Mouse (Mus musculus): ENCODE measurements around the gene Dclk1. TPM values are rescaled to one million over a fixed set of nuclear protein-coding genes. Genes with fewer than 3 reads are reported as not detected.

Dclk1 gene
- total RNA-seq, 2 experiments from 2014 or later: 871 to 963 TPM

DNA sequence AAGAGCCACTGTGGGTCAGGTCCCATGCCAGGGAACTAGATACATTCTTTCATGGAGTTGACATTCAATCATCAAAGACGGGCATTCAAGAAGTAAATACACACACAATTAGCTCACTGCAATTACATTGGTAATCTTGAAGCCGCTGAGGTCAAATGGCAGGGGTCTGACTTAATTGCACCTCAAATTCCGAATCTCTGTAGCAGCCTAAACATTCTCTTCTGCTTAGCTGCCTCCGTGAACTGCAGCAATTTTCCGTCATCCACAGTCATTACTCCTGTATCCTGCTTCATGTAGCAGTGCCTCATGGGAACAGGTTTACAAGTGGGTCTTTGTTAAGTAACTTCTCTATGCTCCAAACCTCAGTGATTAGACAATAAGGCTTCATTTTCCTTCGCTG is 249.9 kb downstream of the Dclk1 start:
- H3K27ac ChIP-seq: peak overlapping the region; percentile 1; the same call in 1 of the 2 replicates
- TF ChIP-seq CTCF (IDR thresholded peaks at IDR 0.05): no peak
- no peak overlapping the region for H3K4me3 ChIP-seq
- DNase-seq (ENCODE audit: extremely low spot score in 1 of 2, low spot score in 2 of 2): no peak
- intact Hi-C loops (cut with DNase I): loop anchor here (5.0 kb wide), 1 partner anchor 120 kb away; no protein-coding TSS in a partner anchor

GRCm38 (mm10) chr3:55494348-55494747 is 252.2 kb downstream of the Dclk1 start:
- intact Hi-C loops (cut with DNase I): loop anchor here (5.0 kb wide), 1 partner anchor 122 kb away; no protein-coding TSS in a partner anchor
- no peak for DNase-seq (ENCODE audit: extremely low spot score in 1 of 2, low spot score in 2 of 2)
- H3K4me3 ChIP-seq: no peak overlapping the region
- peak; percentile 68 for TF ChIP-seq CTCF (IDR thresholded peaks at IDR 0.05)
- H3K27ac ChIP-seq: no peak overlapping the region

DNA sequence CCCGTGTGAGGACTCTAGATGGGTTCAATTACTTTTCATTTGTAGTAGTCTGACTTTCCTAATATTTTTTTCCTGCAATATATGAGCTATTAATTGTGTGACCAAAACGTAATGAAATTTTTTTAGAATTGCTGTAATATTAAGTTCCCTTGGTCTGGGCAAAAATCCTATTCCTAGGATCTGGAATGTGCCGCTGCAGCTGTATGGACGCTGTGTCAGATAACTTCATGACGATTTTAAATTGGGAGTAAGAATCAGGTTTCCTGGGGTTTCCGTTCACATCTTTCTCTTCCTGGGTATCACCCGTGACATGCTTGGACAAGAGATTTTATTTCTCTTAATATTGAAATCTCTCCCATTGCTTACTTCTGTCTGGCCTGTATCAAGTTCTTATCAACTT is 253.1 kb downstream of the Dclk1 start:
- intact Hi-C loops (cut with DNase I): no loop called here
- TF ChIP-seq CTCF (IDR thresholded peaks at IDR 0.05): no peak
- Histone ChIP-seq H3K4me3 (no peak overlapping the region), H3K27ac (no peak overlapping the region)
- DNase-seq (ENCODE audit: extremely low spot score in 1 of 2, low spot score in 2 of 2): no peak

DNA sequence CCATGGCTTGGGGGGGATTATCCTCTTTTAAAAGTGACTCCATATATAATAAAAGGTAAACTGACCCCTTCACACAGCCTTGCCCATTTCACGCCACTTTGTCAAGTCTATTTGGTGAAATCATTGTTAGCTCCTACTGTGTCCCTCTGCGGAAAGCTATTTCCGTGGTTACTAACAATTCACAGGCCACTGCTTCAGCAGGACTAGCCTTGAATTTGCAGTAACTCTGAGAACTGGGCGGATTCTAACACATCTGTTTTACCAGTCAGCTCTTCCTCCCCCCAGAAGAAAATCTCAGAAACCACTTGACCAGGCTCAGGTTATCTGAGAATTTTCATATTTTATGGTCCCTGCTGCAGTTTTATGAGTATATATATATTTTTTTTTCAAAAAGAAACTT is 253.7 kb downstream of the Dclk1 start:
- no peak overlapping the region for H3K27ac ChIP-seq
- intact Hi-C loops (cut with DNase I): no loop called here
- no peak overlapping the region for H3K4me3 ChIP-seq
- DNase-seq (ENCODE audit: extremely low spot score in 1 of 2, low spot score in 2 of 2): no peak
- TF ChIP-seq CTCF (IDR thresholded peaks at IDR 0.05): no peak

GRCm38 (mm10) chr3:55496462-55496941 is 254.3 kb downstream of the Dclk1 start:
- DNase-seq (ENCODE audit: extremely low spot score in 1 of 2, low spot score in 2 of 2): no peak
- TF ChIP-seq CTCF (IDR thresholded peaks at IDR 0.05): no peak
- intact Hi-C loops (cut with DNase I): no loop called here
- H3K27ac ChIP-seq: no peak overlapping the region
- H3K4me3 ChIP-seq: no peak overlapping the region

GRCm38 (mm10) chr3:55499298-55499697 is 257.1 kb downstream of the Dclk1 start:
- intact Hi-C loops (cut with DNase I): no loop called here
- H3K4me3 ChIP-seq: no peak overlapping the region
- no peak for DNase-seq (ENCODE audit: extremely low spot score in 1 of 2, low spot score in 2 of 2)
- H3K27ac ChIP-seq: no peak overlapping the region
- TF ChIP-seq CTCF (IDR thresholded peaks at IDR 0.05): no peak

GRCm38 (mm10) chr3:55510198-55510597 is 268.0 kb downstream of the Dclk1 start:
- intact Hi-C loops (cut with DNase I): loop anchor here (10.0 kb wide), 1 partner anchor 1695 kb away; no protein-coding TSS in a partner anchor
- H3K4me3 ChIP-seq: no peak overlapping the region
- no peak for TF ChIP-seq CTCF (IDR thresholded peaks at IDR 0.05)
- no peak for DNase-seq (ENCODE audit: extremely low spot score in 1 of 2, low spot score in 2 of 2)
- H3K27ac ChIP-seq: peak overlapping the region; percentile 50

DNA sequence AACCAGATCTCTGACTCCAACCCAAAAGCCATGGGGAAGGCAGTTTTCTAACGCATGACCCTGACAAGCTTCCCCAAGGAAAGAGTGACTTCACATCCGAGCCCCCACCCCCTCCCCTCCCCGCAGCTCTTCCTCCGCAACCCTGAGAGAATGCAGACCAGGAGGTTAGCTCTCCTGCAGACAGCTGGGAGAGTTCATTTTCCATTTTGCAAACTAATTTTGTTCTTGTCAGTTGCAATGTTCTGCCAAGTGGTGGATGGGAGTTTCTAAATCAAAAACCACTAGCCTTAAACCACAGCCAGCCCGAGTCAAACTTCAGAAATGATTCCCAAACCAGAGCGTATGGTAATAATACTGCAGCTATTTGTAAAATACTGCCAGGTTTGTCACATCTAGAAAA is 269.5 kb downstream of the Dclk1 start:
- TF ChIP-seq CTCF (IDR thresholded peaks at IDR 0.05): no peak

DNA sequence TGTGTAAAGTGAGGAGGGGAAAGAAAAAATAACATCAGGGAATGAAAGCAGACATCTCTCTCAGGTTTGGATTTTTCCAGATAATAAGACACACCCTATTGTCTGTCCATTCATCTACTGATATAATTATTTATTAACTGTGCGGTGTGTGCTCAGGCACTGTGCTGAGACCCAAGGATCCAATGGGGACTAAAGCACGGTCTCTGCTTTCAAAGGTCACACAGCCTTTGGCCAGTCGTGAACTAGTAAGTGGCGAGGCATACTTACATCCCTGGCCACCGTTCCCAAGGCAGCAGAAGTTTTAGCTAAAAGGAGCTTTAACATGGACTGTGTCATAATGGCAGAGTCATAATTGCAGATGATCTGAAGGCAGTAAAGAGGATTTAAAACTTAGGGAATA is 273.8 kb downstream of the Dclk1 start:
- intact Hi-C loops (cut with DNase I): loop anchor here (10.0 kb wide), 1 partner anchor 1689 kb away; no protein-coding TSS in a partner anchor
- no peak overlapping the region for H3K27ac ChIP-seq
- DNase-seq (ENCODE audit: extremely low spot score in 1 of 2, low spot score in 2 of 2): no peak

More for the DNA sequence above, 269.5 kb downstream of the Dclk1 start:
- Histone ChIP-seq H3K27ac (peak overlapping the region; percentile 50; the same call in 1 of the 2 replicates), H3K4me3 (no peak overlapping the region)
- intact Hi-C loops (cut with DNase I): loop anchor here (10.0 kb wide), 1 partner anchor 1693 kb away; no protein-coding TSS in a partner anchor
- no peak for DNase-seq (ENCODE audit: extremely low spot score in 1 of 2, low spot score in 2 of 2)

GRCm38 (mm10) chr3:55517454-55518014 is 275.4 kb downstream of the Dclk1 start:
- Histone ChIP-seq H3K4me3 (no peak overlapping the region), H3K27ac (no peak overlapping the region)
- DNase-seq (ENCODE audit: extremely low spot score in 1 of 2, low spot score in 2 of 2): no peak
- no peak for TF ChIP-seq CTCF (IDR thresholded peaks at IDR 0.05)
- intact Hi-C loops (cut with DNase I): loop anchor here (10.0 kb wide), 1 partner anchor 1687 kb away; no protein-coding TSS in a partner anchor

More for the DNA sequence above, 273.8 kb downstream of the Dclk1 start:
- H3K4me3 ChIP-seq: no peak overlapping the region
- no peak for TF ChIP-seq CTCF (IDR thresholded peaks at IDR 0.05)

DNA sequence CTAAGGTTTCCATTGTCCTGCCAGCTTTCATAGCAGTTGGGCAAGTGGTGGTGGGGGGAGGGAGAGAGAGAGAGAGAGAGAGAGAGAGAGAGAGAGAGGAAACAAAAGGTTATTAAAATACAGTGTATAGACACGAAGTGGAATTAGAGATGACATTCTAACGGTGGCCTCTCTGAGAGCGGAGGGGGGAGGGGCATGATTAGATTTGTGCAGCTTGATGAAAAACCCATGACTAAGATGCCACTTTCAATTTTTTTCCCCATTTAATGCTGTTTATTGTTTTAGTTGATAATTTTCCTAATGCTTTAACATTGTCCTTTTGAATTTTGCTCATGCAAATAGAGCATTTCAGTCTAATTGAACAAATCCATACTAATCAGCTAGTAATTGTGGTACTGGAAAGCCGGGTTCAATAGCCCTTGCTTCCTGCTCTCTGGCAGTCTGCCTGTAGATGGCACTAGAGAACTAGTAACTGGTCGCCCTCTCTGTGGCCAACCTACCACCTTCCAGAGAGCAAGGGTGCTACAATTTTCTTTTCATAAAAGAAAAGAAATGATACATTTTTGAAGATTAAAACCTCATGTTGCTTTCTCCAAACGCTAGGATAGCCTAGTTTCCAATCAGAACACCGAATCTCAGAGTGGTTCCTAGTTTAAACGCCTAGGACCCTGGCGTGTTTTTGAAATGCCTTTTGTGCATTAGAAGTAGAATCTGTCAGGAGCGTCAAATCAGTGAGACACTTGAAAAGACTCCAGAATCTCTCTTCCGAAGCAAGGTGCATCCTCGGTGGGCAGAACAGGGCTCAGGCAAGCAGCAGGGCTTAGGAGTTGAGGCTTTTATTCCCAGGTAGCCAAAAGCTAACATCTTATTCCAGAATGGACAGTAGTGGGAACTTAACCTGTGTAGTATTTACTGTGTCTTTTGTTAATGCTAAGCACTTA is 278.3 kb downstream of the Dclk1 start:
- DNase-seq (ENCODE audit: extremely low spot score in 1 of 2, low spot score in 2 of 2): peak; percentile 69 to 74
- intact Hi-C loops (cut with DNase I): no loop called here
- TF ChIP-seq CTCF (IDR thresholded peaks at IDR 0.05): peak; percentile 86
- Histone ChIP-seq H3K27ac (peak overlapping the region; percentile 58), H3K4me3 (no peak overlapping the region)

DNA sequence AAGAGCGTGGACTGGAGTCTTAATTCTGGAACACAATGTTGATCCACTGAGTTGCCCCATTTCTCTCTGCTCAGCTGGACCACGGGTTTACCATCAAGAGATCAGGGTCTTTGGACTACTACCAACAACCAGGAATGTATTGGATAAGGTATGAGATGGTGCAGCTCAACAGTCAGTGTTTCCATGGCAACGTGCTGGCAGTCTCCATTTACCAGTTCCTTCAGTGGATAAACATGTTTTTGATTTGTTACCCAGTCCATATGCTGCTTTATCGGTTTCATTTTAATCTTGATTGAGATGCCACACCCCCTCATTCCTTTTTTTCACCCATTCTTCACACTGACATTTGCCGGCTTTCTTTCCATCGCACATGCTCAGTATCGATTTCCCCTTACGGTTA is 279.6 kb downstream of the Dclk1 start:
- H3K4me3 ChIP-seq: no peak overlapping the region
- no peak for TF ChIP-seq CTCF (IDR thresholded peaks at IDR 0.05)
- peak overlapping the region; percentile 61 for H3K27ac ChIP-seq
- DNase-seq (ENCODE audit: extremely low spot score in 1 of 2, low spot score in 2 of 2): no peak
- intact Hi-C loops (cut with DNase I): no loop called here
